Mouse (Mus musculus) hindbrain, embryonic 16.5 days (tissue): ENCODE results near the gene Traf1. TPM values are rescaled to one million over a fixed set of nuclear protein-coding genes. Genes with fewer than 3 reads are reported as not detected.
A peak's percentile ranks its signal among the peaks of the same experiment; 100 is the strongest.

Source experiments
- ATAC-seq: fragments of 200-750 bp; cut with Nextera tagmentation; 2 replicates; pipeline ENCODE4 v1.8.0; 2017; ENCODE audit warnings: moderate TSS enrichment, moderate library complexity
- H3K27ac ChIP-seq: fragments of 300-500 bp; sonication (generic); 2 replicates; pipeline ENCODE4 v1.5.1; 2014; ENCODE audit warnings: low read depth, mild to moderate bottlenecking, control low read depth, low read length, moderate library complexity
- H3K27me3 ChIP-seq: fragments of 300-500 bp; sonication (generic); replicated peaks from 2 replicates; pipeline ENCODE4 v1.6.1; 2014; ENCODE audit warnings: low read length; ENCODE audit not compliant: control insufficient read depth, insufficient read depth
- H3K36me3 ChIP-seq: fragments of 300-500 bp; sonication (generic); 2 replicates; pipeline ENCODE4 v1.6.1; 2014; ENCODE audit warnings: mild to moderate bottlenecking, low read length, moderate library complexity, mixed read lengths; ENCODE audit not compliant: control insufficient read depth, insufficient read depth
- H3K4me1 ChIP-seq: fragments of 300-500 bp; sonication (generic); 2 replicates; pipeline ENCODE4 v1.6.1; 2014; ENCODE audit warnings: low read depth, low read length; ENCODE audit not compliant: control insufficient read depth, insufficient read depth
- H3K4me2 ChIP-seq: fragments of 300-500 bp; sonication (generic); 2 replicates; pipeline ENCODE4 v1.6.1; 2014; ENCODE audit warnings: mild to moderate bottlenecking, low read length, control low read depth, moderate library complexity
- H3K4me3 ChIP-seq: fragments of 300-500 bp; sonication (generic); 2 replicates; pipeline ENCODE4 v1.5.1; 2014; ENCODE audit warnings: mild to moderate bottlenecking, low read length, control low read depth, moderate library complexity
- H3K9ac ChIP-seq: fragments of 300-500 bp; sonication (generic); 2 replicates; pipeline ENCODE4 v1.6.1; 2014; ENCODE audit warnings: low read depth, mild to moderate bottlenecking, control low read depth, low read length, moderate library complexity
- H3K9me3 ChIP-seq: fragments of 300-500 bp; sonication (generic); 2 replicates; pipeline ENCODE4 v1.6.1; 2014; ENCODE audit warnings: mild to moderate bottlenecking, low read length, moderate library complexity; ENCODE audit not compliant: control insufficient read depth
- WGBS: fragments of 180-500 bp; shearing (Covaris S2); extraction: QIAGEN DNeasy Blood & Tissue Kit; methylation state at CpG from one replicate; pipeline ENCODE4 v1.1.7; 2014; 5-methylcytosine and 5-hydroxymethylcytosine counted together
- polyA plus RNA-seq: library from polyadenylated mRNA; unstranded; fragments of >200 nt; fragmentation: Nextera tagmentation; extraction: Ambion mirVana; gene quantifications from 2 replicates; pipeline ENCODE4 v1.2.1, GENCODE M21; 2015

Traf1 gene
- polyA plus RNA-seq, 1 experiment from 2014 or later, result 2.5 TPM

DNA sequence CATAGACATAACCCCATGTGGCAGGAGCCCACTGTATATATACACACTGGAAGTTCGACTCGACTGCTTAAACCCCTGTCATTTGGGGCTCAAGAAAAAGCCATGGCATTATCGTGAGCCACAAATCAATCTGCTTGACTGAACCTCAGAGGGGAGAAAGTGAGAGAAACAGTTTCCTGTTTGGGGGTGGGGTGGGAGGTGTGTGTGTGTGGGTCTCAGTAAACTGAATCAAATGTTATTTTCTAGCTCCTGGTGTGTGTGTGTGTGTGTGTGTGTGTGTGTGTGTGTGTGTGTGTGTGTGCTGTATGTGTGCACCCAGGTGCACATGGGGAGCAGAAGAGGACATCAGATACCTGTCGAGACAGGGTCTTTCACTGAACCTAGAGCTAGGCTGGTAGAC, 8.6 kb downstream of the Traf1 start:
- Histone ChIP-seq H3K4me1 (no peaks in the 10 kb centered on the region), H3K36me3 (no peaks in the 10 kb centered on the region), H3K27me3 (no peaks in the 10 kb centered on the region), H3K27ac (no peak overlapping the region), H3K9ac (no peak overlapping the region), H3K9me3 (no peaks in the 10 kb centered on the region), H3K4me3 (no peak overlapping the region), H3K4me2 (no peak overlapping the region)
- WGBS, result 76% methylated on average over 4 of the region's 4 CpGs
- no peak for ATAC-seq

DNA sequence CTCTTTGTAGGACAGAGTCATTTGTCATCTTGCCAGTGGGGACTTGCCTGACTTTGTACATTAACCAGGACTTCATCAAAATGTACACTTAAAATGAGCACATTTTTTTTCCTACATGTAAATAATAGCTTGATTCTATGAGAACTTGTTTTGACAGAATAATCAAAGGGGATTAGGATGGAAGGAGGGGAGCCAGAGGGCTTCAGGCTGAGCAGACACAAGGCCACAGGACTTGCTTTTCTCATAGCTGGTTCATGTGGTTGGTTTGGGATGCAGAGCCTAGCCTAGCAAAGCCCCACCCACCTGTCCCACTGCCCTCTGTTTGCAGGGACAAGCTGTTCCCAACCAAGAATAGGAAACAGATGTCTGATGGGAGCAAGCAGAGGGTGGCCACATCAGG, 10.1 kb downstream of the Traf1 start:
- no peak overlapping the region for H3K4me3 ChIP-seq
- H3K27me3 ChIP-seq, result no peaks in the 10 kb centered on the region
- no peak overlapping the region for H3K4me2 ChIP-seq

DNA sequence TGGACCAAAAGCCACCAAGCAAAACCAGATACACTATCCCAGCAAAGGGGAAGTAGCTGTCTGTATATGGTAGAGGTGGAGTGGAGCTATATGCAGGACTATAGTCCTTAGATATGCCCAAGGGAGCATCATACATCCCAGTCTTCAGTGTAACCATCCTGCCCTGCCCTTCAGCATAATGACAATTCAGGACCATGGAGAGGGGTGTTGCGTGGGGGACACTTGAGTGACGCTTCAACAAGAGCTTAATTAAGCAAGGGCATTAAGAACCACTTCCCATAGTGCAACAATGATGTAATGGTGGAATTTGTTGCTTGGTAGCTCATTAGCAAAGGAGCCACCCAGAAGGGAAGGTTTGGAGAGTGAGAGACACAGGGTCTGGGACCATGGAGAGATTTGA, 12.9 kb downstream of the Traf1 start:
- WGBS, result 45% methylated on average over 2 of the region's 2 CpGs
- no peak overlapping the region for H3K27ac ChIP-seq
- H3K27me3 ChIP-seq, result no peaks in the 10 kb centered on the region
- H3K4me1 ChIP-seq, result no peaks in the 10 kb centered on the region
- H3K4me2 ChIP-seq, result no peak overlapping the region
- H3K4me3 ChIP-seq, result no peak overlapping the region
- no peak for ATAC-seq
- no peak overlapping the region for H3K9ac ChIP-seq
- no peaks in the 10 kb centered on the region for H3K36me3 ChIP-seq
- no peaks in the 10 kb centered on the region for H3K9me3 ChIP-seq

More for the DNA sequence above, 10.1 kb downstream of the Traf1 start:
- no peaks in the 10 kb centered on the region for H3K4me1 ChIP-seq
- no peak overlapping the region for H3K9ac ChIP-seq
- no peaks in the 10 kb centered on the region for H3K36me3 ChIP-seq
- H3K9me3 ChIP-seq, result no peaks in the 10 kb centered on the region
- no peak for ATAC-seq
- H3K27ac ChIP-seq, result no peak overlapping the region

DNA sequence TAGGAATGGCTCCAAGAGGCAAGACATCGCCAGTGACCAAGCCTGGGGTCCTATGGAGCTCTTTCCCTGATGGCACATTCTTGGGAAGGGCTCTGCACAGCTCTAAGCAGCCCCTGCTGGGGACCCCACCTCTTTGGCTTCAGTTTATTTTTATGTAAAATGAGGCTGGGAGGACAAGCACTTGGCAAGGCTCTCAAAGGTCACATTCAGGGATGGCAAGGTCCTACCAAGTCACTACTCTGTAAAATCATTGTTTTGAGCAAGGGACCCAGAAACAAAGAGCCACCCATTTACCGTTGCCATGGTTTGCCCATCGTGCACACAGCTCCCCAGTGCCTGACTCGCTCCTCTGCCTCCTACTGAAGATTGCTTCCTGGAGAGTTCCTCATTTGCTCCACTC, 15.5 kb downstream of the Traf1 start:
- no peaks in the 10 kb centered on the region for H3K27me3 ChIP-seq
- no peaks in the 10 kb centered on the region for H3K9me3 ChIP-seq
- no peak overlapping the region for H3K9ac ChIP-seq
- no peak overlapping the region for H3K27ac ChIP-seq
- H3K4me2 ChIP-seq, result no peak overlapping the region
- ATAC-seq, result no peak
- WGBS, result 35% methylated on average over 4 of the region's 4 CpGs
- no peak overlapping the region for H3K4me3 ChIP-seq
- H3K36me3 ChIP-seq, result no peaks in the 10 kb centered on the region
- H3K4me1 ChIP-seq, result no peaks in the 10 kb centered on the region

DNA sequence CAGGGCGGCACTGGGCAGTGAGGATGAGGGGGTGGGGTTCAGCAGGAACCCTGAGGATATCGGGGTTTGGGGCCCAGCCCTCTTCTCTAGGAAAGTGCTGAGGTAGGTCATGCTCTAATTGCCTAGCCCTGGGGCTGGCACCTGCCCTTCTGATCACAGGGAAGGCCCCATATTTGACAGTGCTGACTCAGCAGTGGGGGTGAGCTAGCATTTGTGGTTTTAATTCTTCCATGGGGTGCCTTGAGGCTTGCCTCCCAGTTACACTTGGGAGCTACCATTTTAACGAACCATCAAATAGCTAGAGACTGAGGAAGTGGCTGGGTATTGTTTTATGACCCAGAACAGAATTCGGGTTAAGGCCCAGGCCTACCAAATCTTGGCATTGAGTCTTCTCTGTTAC, 16.0 kb downstream of the Traf1 start:
- H3K4me2 ChIP-seq, result no peak overlapping the region
- ATAC-seq, result no peak
- H3K9ac ChIP-seq, result no peak overlapping the region
- H3K4me1 ChIP-seq, result no peaks in the 10 kb centered on the region
- H3K4me3 ChIP-seq, result no peak overlapping the region
- H3K36me3 ChIP-seq, result no peaks in the 10 kb centered on the region
- H3K27ac ChIP-seq, result no peak overlapping the region
- H3K27me3 ChIP-seq, result no peaks in the 10 kb centered on the region
- WGBS, result 83% methylated on average over 4 of the region's 4 CpGs
- H3K9me3 ChIP-seq, result no peaks in the 10 kb centered on the region

DNA sequence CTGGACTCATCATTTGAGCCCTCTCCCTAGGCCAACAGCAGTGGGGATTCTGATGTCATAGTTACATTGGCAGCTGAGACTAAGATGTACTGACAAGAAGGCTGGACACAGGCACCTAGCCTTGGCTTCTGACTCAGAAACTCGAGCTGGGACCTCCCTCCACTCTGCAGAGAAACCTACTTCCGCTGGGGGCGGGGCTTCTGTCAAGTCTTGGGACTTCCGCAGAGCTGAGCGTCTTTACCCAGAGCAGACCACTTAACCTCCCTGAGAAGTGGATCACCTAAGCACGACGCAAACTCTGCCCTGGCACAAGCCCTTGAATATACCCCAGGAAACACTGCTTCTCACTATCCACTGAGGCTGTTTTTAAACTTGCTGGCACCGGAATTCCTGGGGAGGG, 16.8 kb downstream of the Traf1 start:
- WGBS, result 33% methylated on average over 8 of the region's 8 CpGs

DNA sequence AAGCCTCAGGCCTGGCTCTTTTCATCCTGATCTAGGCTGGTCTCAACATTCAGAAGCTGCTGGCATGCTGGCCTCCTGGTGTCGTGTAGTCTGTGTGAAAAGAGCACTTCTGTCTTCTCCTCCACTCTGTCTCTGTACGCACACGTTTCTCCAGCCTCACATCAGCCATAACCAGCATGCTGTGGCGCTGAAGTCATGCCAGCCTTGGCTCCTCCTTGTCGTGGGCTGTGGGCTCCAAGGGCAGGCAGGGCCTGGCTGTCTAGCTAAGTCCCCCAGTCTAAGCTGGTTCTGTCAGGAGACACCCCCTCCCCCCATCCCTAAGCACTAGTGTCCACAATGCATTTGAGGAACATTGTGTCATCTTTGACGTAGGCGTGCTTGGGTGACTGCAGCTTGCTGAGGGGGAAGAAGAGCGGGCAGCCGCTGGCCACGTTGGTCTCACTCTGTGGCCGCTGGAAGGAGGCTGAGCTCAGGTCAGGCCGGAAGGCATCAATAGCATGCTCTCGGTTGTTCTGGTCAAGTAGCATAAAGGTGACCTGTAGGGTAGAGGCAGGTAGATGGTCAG, 17.9 kb downstream of the Traf1 start:
- Histone ChIP-seq H3K27ac (no peak overlapping the region), H3K9me3 (no peaks in the 10 kb centered on the region), H3K9ac (no peak overlapping the region), H3K36me3 (no peaks in the 10 kb centered on the region), H3K4me2 (no peak overlapping the region), H3K4me1 (peaks cover 2% of the 10 kb centered on the region), H3K27me3 (no peaks in the 10 kb centered on the region), H3K4me3 (no peak overlapping the region)
- 80% methylated on average over 13 of the region's 13 CpGs for WGBS
- no peak for ATAC-seq

More for the DNA sequence above, 16.8 kb downstream of the Traf1 start:
- H3K4me2 ChIP-seq, result no peak overlapping the region
- H3K9me3 ChIP-seq, result no peaks in the 10 kb centered on the region
- H3K4me3 ChIP-seq, result no peak overlapping the region
- no peak for ATAC-seq
- H3K27me3 ChIP-seq, result no peaks in the 10 kb centered on the region
- no peak overlapping the region for H3K9ac ChIP-seq
- H3K27ac ChIP-seq, result no peak overlapping the region
- no peaks in the 10 kb centered on the region for H3K36me3 ChIP-seq
- H3K4me1 ChIP-seq, result no peaks in the 10 kb centered on the region

DNA sequence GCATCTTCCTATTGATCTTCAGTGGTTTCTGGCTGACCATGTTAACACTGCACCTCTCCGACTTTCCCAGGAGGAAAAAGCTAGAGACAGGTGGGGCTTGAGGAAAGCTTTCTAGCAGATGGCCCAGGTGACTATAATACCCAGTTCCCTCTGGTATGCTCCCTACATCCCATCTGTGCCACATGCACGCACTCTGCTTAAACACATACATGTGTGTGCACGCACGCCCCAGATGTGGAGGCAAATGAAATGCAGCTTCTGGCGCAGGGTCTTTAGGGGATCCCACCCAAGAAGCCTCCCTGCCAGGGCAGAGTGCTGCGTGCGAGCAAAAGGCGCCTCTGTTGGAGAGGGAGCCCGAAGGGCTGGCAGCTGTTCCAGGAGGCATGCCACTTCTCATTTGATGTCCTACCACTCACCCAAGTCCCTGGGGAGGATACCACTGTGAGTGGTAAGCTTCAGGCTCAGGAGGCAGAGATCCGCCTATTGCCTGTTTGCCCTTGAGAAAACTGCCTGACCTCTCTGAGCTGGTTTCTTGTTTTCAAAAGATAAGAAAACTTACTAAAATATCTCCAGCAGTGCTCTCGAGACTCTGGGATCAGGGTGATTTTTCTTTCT, 20.4 kb downstream of the Traf1 start:
- H3K4me2 ChIP-seq, result no peak overlapping the region
- 75% methylated on average over 11 of the region's 11 CpGs for WGBS
- H3K27ac ChIP-seq, result no peak overlapping the region
- no peaks in the 10 kb centered on the region for H3K9me3 ChIP-seq
- no peak for ATAC-seq
- H3K27me3 ChIP-seq, result no peaks in the 10 kb centered on the region
- H3K4me3 ChIP-seq, result no peak overlapping the region
- peaks cover 11% of the 10 kb centered on the region for H3K4me1 ChIP-seq
- no peak overlapping the region for H3K9ac ChIP-seq
- no peaks in the 10 kb centered on the region for H3K36me3 ChIP-seq

DNA sequence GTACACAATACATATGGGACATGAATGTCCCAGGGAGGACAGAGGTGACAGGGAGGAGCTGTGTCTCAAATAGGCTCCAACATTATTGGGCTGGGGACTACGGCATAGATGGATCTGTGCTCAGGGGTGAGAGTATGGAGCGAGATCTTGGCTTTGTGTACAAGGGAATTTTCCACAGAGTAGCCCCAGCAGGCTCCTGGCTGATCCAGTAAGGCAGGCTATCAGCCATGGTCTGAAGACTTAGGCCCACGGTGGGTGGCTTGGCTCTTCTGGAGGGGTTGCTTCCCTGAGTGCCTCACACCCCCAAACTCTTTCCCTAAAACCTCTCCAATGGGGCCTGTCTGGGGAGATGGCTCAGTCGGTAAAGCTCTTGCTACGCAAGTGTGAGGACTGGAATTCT, 21.3 kb downstream of the Traf1 start:
- 0 out of 2 replicates have a peak, but pooled peaks have one; percentile 21 for ATAC-seq
- WGBS, result 69% methylated on average over 5 of the region's 5 CpGs
- no peak overlapping the region for H3K27ac ChIP-seq
- H3K4me3 ChIP-seq, result no peak overlapping the region
- H3K27me3 ChIP-seq, result no peaks in the 10 kb centered on the region
- H3K9ac ChIP-seq, result no peak overlapping the region
- H3K36me3 ChIP-seq, result no peaks in the 10 kb centered on the region
- peaks cover 11% of the 10 kb centered on the region for H3K4me1 ChIP-seq
- H3K4me2 ChIP-seq, result no peak overlapping the region
- H3K9me3 ChIP-seq, result no peaks in the 10 kb centered on the region
